Mouse (Mus musculus) Patski (cell line): Measurements from ENCODE around the gene Slamf8. TPM values are rescaled to one million over a fixed set of nuclear protein-coding genes. Genes with fewer than 3 reads are reported as not detected.

Experiments used
- ATAC-seq: fragments of 100-300 bp; one replicate; pipeline ENCODE4 v1.8.0; 2021
- CTCF ChIA-PET: fragments of 350-600 bp; sonication (Branson Sonifier 250); formaldehyde crosslinking; loops from one replicate; lab custom pipeline; 2022; ENCODE audit warnings: inconsistent platforms; lab: Charles Lee
- POLR2A ChIA-PET: fragments of 350-600 bp; sonication (Branson Sonifier 250); formaldehyde crosslinking; loops from one replicate; lab custom pipeline; 2022; ENCODE audit warnings: antibody characterized with exemption, inconsistent platforms; lab: Charles Lee
- DNase-seq: peaks from one replicate; pipeline ENCODE4 v3.0.0-alpha.2; 2011; ENCODE audit warnings: low read depth, low spot score
- H3K27me3 ChIP-seq: fragments of 371-371 bp; one replicate; pipeline ENCODE4 v1.5.1; 2021
- CTCF ChIP-seq: fragments of 100-300 bp; IDR thresholded peaks from one replicate; pipeline ENCODE4 v1.5.1; 2021
- in situ Hi-C: fragments of 300-500 bp; cut with MboI; formaldehyde crosslinking; loops from 3 replicates; pipeline ENCODE4 v1.11.1; 2018; ENCODE audit warnings: low pct_unique_long_range_greater_than_20kb, mixed read lengths
- polyA plus RNA-seq: library from polyadenylated mRNA; unstranded; gene quantifications from one replicate; pipeline ENCODE4 v1.2.3, GENCODE M21; 2021

Slamf8 gene
- polyA plus RNA-seq, 1 experiment from 2014 or later: not detected

- ChIA-PET CTCF (no interaction called here), POLR2A (no interaction called here)
- no peak for TF ChIP-seq CTCF
- in situ Hi-C loops: loop anchor here (25.0 kb wide), 1 partner anchor 852 kb away; no protein-coding TSS in a partner anchor
- no peak for DNase-seq
- no peak for ATAC-seq
- H3K27me3 ChIP-seq: peaks cover 11% of the 10 kb centered on the region
Measured at GRCm38 (mm10) chr1:172535116-172535515, 55.3 kb downstream of the Slamf8 start.

GRCm38 (mm10) chr1:172532551-172532950 lies 57.8 kb downstream of the Slamf8 start:
- ChIA-PET CTCF (interaction anchor here (0.7 to 1.3 kb wide), 3 partner anchors 18 to 30 kb away, joined by 3 to 4 read pairs (median 3); no protein-coding TSS in a partner anchor), POLR2A (interaction anchor here (0.6 kb wide), 1 partner anchor 117 kb away, joined by 3 read pairs; no protein-coding TSS in a partner anchor)
- DNase-seq: no peak
- peaks cover 6% of the 10 kb centered on the region for H3K27me3 ChIP-seq
- ATAC-seq: no peak
- TF ChIP-seq CTCF: no peak
- in situ Hi-C loops: loop anchor here (25.0 kb wide), 1 partner anchor 855 kb away; no protein-coding TSS in a partner anchor

Other genes with a start within 250 kb of the Slamf8 start
- 0.04 TPM for gene Kcnj10, start 249.4 kb downstream of the Slamf8 start, polyA plus RNA-seq
- 6.6 TPM for gene Pigm, start 214.0 kb downstream of the Slamf8 start, polyA plus RNA-seq
- 0.08 TPM for gene Slamf9, start 115.2 kb downstream of the Slamf8 start, polyA plus RNA-seq
- 11.0 TPM for gene Igsf9, start 108.8 kb downstream of the Slamf8 start, polyA plus RNA-seq
- 609 TPM for gene Tagln2, start 90.5 kb downstream of the Slamf8 start, polyA plus RNA-seq
- 0.08 TPM for gene Cfap45, start 69.8 kb downstream of the Slamf8 start, polyA plus RNA-seq
- 0.04 TPM for gene Vsig8, start 34.6 kb downstream of the Slamf8 start, polyA plus RNA-seq
- gene Fcrl6, start 12.0 kb upstream of the Slamf8 start, polyA plus RNA-seq: not detected
- gene Dusp23, start 42.4 kb upstream of the Slamf8 start, polyA plus RNA-seq: 0.78 TPM
- gene Crp, start 107.5 kb upstream of the Slamf8 start, polyA plus RNA-seq: 0.04 TPM